Mouse (Mus musculus) cerebellum, postnatal 4 days (tissue): Measurements from ENCODE around the gene Gm10645.

Experiments used
- DNase-seq, 2 experiments: peaks; one replicate each; pipeline ENCODE4 v3.0.0; 2022; ENCODE audit warnings: low spot score in 2 of 2, mixed read lengths in 1 of 2

Gene Gm10645

DNA sequence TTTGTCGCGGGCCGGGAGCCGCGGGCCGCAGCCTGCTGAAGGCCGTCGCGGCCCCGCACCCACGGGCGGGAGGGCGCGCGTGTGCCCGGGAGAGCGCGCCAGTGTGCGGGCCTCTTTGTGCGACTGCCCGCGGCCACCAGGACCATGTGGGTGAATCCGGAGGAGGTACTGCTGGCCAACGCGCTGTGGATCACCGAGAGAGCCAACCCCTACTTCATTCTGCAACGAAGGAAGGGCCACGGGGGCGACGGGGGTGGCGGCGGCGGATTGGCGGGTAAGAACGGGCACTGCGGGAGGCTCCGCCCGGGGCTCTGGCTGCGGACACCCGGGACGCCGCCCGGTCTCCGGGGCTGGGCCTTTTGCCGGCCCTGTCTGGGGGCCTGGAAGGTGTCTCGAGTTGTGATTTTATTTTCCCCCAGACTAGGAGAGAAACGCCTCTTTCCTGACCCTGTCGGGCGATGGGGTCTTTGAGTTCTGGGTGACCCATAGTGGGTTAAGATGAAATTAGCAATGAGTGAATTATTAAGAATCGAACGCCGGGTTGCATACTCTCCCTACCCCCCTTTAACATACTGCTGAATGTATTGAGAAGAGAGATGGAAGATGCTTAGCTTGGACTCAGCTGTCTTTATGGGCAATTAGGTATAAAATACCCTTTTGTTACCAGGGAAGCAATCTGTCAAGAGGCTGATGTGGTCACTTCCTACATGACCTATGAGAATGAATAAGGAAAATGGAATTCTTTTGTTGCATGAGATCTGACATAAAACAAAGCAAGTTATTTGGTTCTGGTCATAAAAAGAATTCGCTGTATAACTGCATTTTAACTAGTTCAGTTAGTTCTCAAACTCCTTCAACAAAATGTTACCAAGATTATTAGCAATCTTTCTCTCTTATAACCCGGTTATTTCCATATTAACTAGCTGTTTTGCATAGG is at the start of gene Gm10645:
Gene Gm10645, minus strand, starts transcription at position 240 of the 937 bp plus-strand sequence.
- peak; percentile 25 to 52 for DNase-seq

GRCm38 (mm10) chr8:83215065-83215464 is 49.1 kb upstream of the Gm10645 start:
- no peak for DNase-seq

GRCm38 (mm10) chr8:83210676-83211075 is 44.7 kb upstream of the Gm10645 start:
- DNase-seq, result no peak

- no peak for DNase-seq
Measured at GRCm38 (mm10) chr8:83209581-83209980, 43.6 kb upstream of the Gm10645 start.

DNA sequence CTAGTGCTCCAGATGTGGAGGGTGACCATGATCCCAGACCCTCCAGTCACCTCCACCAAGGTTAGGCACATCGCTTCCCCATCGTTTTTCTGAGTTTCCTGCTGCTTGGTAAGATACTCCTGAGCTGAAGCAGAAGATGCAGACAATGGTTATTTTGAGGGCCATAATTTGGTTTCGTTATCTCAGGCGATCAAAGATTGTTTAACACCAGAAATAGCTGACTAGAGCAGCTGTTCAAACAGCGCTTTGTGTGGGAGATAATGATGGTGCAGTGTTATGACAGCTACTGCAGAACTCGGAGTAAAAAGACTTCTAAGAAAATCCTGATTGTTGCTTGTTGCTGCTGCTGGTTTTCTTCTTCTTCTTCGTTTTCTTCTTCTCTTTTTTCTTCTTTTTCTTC is 39.9 kb upstream of the Gm10645 start:
- no peak for DNase-seq

- peak in 1 of 2 experiments; percentile 7 for DNase-seq
Measured at GRCm38 (mm10) chr8:83202946-83203345, 37.0 kb upstream of the Gm10645 start.

DNA sequence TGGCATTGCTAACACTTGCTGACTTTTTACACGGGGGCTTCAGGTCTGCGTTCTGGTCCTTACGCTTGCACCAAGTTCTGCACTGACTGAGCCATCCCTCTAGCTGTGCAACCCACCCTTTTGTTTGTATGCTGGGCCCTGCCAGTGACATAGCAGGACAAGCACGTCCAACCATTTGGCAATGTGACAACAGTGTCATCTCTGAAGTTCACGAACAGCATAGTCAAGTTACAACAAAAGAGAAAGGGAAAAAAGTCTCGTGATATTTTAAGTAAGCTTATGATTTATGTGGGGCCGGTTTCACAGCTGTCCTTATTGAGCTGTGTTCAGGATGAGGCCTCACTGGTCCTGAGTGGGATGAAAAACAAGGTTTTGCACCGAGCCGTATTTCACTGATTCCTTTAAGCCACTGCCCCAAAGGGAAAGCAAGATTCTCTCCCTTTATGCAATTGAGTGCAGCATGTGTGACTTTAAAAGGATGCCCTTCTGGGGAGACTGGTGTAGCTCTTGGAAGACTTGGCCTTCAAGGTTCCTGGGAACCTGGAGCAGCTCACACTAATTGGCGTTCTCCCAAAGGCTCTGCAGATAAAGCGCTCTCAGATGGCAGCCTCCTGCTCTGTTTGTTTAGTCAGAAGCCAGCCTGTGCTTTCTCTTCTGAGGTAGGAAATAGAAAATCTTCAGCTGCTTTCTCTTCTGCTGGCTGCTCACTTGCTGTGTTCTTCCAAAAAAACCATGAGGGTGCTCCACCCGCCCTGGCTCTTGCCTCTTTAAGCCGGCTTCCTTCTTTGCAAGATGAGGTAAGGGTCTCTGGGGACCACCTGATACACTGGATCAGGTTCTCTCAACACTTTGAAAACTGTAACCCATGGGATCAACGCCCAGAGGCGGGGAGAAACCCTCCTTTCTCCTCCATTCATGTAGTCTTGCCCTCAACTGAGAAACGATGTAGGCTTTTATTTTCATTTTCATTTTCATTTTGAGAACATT is 34.5 kb upstream of the Gm10645 start:
- DNase-seq, result peak in 1 of 2 experiments; percentile 16

GRCm38 (mm10) chr8:83199715-83200114 is 33.7 kb upstream of the Gm10645 start:
- no peak for DNase-seq

- peak in 1 of 2 experiments; percentile 10 for DNase-seq
Measured at GRCm38 (mm10) chr8:83196088-83196487, 30.1 kb upstream of the Gm10645 start.

DNA sequence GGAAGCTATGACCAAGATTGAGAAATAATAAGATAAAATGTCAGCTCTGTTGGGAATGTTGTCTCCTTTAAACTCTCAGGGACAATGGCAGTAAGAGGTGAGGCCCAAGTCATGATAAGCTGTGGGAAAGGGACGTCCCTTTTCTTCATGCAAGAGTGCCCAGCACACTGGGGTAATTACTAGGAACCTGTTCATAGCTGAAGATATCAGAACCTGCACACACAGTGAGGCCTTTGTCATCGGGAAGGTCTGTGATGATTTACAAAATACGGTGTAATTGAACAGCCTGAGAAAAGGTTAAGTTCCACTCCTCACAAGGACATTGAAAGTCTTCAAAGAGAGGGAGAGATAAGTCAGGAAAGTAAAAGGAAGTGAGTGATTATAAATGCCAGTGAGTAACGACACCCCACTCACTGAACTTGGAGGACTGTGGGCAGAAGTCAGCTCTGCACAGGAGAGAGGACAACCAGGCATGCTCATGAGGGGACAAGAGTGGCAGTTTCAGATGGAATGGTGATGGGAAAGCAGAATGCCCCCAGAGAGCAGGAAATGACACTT is 23.6 kb upstream of the Gm10645 start:
- no peak for DNase-seq

- DNase-seq, result no peak
Measured at GRCm38 (mm10) chr8:83187363-83187962, 21.5 kb upstream of the Gm10645 start.

DNA sequence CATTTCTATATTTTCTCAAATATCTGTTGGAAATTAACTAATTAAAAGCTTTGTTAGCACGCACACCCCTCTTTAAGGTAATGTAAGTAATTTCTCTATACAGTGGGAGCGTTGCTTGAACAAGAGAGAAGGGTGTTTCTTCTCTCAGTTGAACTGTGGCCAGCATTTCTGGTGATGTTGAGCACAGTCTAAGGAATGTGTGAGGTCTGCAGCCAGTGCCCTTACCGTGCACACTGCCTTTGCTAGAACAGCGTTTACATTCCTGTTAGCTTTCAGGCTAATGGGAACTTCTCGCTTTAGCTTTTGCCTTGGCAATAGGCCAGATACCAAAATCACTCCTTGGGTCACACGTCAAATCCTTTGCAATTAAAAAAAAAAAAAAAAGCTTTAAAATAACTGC is 20.4 kb upstream of the Gm10645 start:
- no peak for DNase-seq

DNA sequence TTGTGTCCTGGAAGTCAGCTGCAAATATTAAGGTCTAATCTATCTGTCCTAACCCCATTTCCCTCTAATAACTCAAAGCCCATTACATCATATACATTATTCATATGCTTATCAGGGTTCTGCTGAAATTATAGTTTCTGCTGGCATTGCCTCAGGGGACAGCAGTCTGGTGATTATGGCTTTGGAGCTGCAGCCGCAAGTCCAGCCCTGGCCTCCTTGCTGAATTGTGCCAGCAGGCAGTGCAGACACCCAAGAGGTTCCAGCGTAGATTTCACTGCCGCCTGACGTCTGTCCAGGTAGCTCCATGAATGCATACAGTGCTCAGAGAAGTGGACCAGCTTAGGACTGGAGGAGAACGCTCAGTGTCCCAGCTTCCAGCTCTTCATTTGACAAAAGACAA is 16.8 kb upstream of the Gm10645 start:
- DNase-seq, result no peak

- no peak for DNase-seq
Measured at GRCm38 (mm10) chr8:83181851-83182482, 16.0 kb upstream of the Gm10645 start.

- no peak for DNase-seq
Measured at GRCm38 (mm10) chr8:83178228-83178742, 12.3 kb upstream of the Gm10645 start.

GRCm38 (mm10) chr8:83177317-83178195 is 11.6 kb upstream of the Gm10645 start:
- DNase-seq, result no peak

DNA sequence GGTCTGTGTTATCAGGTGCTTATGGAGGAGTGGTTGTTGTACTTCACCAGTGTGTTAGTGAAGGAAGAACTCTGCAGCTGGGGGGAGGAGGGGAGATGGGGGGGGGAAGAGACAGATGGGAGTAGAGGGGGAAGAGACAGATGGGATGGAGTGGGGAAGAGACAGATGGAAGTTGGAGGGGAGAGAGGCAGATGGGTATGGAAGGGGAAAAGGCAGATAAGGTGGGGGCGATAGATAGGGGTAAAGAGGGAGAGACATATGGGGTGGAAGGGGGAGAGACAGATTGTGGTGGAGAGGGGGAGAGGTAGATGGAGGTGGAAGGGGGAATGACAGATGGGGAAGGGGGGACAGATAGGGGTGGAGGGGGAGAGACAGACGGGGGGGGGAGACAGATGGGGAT is 10.8 kb upstream of the Gm10645 start:
- DNase-seq, result no peak

GRCm38 (mm10) chr8:83175680-83176079 is 9.7 kb upstream of the Gm10645 start:
- DNase-seq, result no peak

GRCm38 (mm10) chr8:83170894-83171293 is 4.9 kb upstream of the Gm10645 start:
- DNase-seq, result no peak

DNA sequence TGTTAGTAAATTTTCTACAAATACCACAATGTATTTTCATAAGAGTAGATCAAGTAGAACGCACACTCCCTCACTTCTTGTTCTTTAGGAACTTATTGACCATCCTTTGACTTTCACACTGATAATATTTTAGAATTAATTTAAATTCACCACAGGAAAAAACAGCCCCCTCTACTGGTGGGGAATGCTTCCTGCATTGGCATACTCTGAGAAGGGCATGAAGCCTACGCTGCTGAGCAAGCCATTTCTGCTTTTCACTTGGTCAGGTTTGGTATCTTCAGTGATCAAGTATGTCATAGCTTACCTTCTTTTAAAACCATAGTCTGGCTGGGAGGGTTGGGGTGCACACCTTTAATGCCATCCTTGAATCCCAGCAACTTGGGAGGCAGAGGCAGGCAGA is 3.7 kb upstream of the Gm10645 start:
- DNase-seq, result no peak
